Mouse (Mus musculus) right cerebral cortex, postnatal 25 days (tissue): Measurements from ENCODE around the gene Baz2b.

Experiments
- DNase-seq: peaks from one replicate; pipeline ENCODE4 v3.0.0; 2022

The Baz2b gene

DNA sequence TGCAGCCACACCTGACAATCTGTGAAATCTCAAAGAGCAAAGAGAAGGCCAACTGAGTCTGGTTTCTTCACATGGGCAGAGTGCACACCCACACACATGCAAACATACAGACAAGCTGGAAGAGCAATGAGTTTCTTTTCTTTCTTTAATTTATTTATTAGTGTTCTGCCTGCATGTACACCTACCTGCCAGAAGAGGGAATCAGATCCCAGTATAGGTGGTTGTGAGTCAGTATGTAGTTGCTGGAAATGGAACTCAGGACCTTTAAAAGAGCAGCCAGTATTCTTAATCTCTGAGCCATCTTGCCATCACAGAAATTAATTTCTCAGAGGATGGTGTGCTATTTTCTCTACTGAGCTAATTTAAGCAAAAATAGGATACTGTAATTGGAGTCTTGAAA is 164.7 kb downstream of the Baz2b start:
- DNase-seq = no peak

DNA sequence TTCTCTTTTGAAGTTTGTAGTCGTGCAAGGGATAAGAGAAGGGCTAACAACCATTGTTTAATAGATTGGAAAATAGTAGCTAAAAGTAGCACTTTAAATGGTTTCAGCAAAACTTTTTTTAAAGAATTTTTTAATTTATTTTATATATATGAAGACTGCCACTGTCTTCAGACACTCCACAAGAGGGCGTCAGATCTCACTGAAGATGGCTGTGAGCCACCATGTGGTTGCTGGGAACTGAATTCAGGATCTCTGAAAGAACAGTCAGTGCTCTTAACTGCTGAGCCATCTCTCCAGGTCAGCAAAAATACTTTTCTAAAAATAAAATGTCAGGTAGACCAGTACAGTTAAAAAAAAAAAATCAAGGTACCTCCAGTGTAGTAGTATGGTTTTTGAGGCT is 165.1 kb downstream of the Baz2b start:
- no peak for DNase-seq

DNA sequence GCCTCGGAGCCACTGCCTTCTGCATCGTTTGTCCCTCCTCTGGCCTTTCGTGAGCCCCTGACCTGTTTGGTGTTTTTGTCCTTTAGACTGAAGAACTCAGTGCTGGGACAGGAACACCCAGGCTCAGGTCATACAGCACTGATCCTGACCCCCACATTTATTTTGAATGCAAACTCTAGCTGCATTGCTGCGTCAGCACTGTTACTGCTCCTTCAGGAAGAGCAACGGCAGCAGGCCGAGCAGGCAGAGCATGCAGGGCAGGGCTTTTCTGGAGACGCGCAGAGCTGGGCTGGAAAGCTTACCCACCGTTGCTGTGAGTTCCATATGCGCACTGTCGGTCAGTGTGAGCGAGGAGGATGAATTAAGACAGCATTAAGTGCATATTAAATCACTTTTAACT is 166.9 kb downstream of the Baz2b start:
- no peak for DNase-seq

DNA sequence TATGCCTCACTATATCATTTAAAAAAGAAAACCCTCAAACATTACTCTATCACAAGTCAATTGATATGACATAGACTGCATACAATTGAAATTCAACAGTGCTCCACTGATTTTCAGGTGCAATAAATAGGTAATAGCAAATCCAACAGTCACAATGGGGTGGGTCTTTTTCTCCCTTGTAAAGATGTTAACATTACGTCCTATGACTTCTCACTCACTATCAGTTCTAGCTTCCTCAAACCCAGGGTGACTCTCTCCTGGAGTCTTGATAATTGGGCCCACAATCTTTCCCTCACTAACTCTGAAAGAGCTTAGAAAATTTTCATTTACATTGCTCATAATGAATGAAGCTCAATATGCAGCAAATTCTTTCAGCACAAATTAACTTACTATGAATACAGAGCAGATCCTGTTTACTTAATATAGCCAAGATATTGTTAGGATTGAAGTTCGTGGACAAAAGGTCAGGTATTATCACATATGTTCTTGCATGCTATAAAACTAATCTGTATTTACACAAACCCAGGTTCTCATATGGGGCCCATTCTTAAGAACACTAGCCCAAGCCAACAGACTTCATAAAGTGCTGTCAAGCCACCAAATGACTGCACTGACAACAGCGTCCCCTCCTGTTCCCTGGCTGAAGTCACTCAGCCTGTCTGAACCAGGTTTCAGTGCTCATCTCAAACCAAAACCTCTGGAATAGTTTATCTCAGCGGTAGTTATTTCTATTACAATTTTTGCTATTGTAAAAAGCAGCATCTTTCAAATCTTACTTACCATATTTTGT is 168.0 kb downstream of the Baz2b start:
- DNase-seq = no peak

DNA sequence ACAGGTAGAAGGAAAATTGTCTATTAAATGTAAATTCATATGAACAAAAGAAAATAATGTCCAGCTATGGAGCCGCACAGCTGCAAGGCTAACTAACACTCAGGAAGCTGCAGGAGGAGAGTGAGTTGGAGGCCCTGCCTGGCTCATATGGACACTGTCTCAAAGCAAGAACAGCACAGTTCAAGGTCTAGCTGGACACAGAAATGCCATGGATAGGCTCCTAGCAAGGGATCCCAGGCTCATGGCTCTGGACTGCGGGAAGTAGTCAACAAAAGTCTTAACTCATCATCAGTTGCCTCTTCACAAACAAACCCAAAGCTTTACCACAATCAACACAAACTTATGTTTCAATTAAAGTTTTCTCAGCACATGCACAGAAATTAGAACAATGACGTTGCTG is 169.5 kb downstream of the Baz2b start:
- no peak for DNase-seq

DNA sequence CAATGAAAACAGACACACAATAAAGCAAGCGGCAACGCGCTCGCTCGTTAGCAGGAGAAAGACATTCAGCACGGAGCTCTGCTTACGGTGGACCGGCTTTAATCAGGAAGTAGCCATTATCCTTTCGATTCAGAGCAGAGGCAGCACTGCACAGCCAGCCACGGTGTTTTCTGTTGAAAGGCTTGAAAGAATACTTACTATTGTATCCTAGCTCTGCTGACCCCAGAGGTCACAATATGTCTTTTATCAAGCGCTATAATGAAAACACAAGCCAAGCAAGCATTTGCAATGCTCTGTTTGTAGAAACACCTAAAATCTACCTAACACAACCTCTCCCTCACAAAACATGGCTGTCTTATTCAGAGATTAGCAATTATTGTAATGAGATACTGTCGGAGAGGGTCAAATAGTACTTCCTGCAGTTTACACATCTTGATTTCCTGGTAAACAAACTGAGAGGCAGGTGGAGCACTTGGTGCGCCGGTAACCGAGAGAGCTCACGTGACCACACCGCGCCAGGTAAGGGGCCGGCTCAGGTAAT is 172.6 kb downstream of the Baz2b start:
- DNase-seq = peak; percentile 36

DNA sequence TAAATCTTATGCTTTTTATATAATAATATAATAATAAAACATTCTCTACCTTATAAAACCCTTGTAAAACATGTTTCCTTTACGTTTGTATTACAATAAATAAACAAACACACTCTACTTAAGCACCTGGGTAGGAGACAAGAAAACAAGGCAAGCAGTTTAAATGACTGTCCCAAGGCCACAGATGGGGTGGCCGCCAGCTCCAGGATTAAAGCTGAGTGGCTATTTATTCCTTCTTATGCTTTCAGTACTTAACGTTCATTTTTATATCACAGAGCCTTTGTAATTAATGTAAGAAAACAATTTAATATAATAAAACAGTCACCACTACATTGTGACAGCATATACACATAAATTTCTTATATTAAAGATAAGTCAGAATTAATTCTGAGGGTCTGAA is 173.3 kb downstream of the Baz2b start:
- DNase-seq = no peak

DNA sequence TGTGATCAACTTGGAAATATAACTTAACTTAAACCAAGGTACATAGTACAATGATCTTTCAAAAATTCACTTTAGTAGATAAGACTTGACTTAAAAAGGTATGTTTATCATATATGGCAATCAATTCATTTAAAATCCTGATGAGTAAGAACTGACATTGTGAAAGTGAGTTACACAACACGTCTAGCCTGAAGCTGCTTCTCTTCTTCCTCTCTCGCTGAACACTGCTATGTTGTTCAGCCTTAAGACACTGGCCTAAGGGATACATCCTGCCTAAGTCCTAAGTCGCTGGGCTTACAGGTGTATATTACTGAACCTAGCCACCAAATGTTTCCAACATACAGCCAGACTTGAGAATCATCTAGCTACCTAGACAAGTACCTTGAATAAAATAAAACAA is 178.6 kb downstream of the Baz2b start:
- DNase-seq = no peak

DNA sequence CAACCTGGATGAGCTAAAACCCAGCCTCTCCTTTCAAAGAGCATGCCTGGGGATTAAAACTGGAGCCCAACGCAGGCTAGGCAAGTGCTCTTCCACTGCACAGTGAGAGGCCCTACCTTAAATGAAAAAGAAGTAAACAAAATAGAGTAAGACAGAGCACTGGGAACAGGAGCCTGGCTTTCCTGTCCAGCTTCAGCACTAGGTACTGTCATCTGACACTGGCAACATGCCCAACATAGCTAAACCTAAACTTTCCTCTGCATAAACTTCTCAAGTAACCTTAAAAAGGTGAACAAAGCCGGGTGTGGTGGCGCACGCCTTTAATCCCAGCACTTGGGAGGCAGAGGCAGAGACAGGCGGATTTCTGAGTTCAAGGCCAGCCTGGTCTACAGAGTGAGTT is 180.6 kb downstream of the Baz2b start:
- no peak for DNase-seq

GRCm38 (mm10) chr2:60027166-60027565 is 182.5 kb downstream of the Baz2b start:
- DNase-seq = no peak

DNA sequence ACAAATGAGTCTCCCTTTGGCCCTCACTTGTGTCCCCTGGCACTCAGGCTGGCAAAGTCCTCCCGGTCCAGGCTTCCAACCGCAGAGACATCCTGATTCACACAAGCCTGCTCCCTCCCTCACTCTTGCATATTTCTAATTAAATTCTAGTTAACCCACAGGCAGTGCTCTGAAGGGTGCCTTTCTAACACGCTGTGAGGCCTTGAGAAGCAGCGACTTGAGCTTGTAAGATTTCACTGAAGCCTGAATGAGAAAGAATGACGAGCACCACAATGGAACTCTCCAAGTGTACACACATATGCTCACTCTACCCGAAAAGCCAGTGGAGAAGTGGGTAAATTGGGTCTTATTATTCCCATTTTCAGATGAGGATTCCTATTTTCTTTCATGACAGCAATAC is 183.1 kb downstream of the Baz2b start:
- no peak for DNase-seq

DNA sequence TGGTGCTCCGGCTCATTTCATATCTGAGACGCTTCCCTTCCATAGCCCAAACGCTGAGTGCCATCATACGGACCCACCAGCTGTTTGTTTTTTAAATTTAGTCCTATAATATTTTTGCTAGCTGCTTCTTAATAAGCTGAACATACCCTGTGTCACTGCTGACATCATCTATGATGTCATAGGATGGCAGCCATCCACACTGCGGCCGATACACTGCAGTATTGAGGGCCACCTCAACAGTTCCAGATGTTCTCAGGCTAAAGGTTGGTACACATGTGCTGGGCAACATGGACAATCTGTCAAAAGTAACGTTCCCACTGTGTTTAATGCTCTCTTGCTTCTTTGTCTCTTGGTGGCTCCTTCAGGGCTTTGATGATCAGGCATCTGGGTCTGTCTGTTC is 185.9 kb downstream of the Baz2b start:
- no peak for DNase-seq

DNA sequence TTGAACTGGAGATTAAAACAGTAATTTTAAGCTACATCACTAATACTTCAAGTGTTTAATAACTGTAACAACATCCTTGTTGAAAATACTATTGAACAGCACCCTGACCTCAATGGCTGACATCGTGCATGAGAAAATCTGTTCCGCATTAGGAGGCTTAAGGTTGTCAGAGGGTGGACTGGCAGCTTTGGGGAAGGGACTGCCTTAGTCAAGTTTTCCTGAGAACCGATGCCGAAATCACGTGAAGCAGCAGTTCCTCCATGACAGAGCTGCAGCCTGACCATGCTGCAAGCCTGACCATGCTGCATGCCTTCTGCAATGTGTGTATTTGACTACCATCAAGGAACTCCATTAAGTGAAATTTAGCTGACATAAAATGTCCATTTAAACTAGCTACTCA is 188.1 kb downstream of the Baz2b start:
- DNase-seq = no peak

DNA sequence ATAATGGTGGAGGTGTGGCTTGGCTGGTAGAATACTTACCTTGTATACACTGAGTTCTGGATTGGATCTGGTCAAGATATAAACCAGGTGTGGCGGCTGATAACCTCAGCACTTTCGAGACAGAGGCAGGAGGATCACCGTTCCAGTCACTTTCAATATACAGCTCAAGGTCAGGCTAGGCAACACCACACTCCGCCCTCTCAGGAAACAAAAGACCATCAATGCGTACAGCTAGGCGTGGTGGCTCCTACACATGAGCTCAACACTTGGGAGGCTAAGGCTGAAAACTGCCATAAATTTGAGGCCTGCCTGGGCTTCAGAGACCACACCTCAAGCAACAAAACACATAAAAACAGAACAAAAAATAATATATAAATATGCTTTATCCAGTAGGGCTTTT is 188.5 kb downstream of the Baz2b start:
- no peak for DNase-seq

DNA sequence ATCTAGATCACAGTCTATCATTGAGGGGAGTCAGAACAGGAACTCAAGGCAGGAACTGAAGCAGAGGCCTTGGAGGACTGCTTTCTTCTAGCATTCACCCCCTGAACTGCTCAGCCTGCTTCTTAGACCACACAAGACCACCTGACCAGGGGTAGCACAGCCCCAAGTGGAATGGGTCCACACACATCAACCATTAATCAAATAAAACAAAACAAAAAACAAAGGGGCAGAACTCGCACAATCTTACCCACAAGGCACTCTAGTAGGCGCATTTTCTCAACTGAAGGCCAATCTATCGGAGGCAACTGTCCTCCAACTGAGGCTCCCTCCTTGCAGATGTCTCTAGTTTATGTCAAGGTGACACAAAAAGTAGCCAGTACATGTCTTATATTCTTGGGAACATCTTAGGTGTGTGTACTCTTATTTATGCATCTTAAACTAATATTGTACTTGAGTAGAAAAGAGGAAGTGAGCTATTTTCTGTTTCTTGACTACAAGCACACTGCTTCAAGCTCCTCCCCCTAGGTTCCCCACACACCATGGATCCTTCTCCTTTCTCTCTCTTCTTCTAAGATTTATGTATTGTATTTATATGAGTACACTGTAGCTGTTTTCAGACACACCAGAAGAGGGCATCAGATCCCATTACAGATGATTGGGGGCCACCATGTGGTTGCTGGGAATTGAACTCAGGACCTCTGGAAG is 189.9 kb downstream of the Baz2b start:
- no peak for DNase-seq

GRCm38 (mm10) chr2:60018875-60019501 is 190.7 kb downstream of the Baz2b start:
- no peak for DNase-seq

DNA sequence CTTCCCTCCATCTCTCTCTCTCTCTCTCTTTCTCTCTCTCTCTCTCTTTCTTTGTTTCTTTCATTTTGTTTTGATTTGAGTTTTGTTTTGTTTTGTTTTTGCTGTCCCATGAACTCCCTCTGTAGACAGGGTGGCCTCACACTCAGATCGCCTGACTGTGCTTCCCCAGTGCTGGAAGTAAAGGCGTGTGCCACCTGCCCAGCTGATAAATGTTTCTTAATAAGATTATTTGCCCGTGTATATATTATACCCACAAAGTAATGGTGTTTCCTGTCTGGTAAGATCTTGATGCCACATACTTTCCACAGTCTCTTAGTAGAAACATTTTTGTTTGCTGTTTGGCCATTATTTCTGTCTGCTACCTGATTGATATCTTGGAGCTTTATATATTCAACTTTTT is 198.1 kb downstream of the Baz2b start:
- no peak for DNase-seq

GRCm38 (mm10) chr2:60003665-60004045 is 206.0 kb downstream of the Baz2b start:
- no peak for DNase-seq

DNA sequence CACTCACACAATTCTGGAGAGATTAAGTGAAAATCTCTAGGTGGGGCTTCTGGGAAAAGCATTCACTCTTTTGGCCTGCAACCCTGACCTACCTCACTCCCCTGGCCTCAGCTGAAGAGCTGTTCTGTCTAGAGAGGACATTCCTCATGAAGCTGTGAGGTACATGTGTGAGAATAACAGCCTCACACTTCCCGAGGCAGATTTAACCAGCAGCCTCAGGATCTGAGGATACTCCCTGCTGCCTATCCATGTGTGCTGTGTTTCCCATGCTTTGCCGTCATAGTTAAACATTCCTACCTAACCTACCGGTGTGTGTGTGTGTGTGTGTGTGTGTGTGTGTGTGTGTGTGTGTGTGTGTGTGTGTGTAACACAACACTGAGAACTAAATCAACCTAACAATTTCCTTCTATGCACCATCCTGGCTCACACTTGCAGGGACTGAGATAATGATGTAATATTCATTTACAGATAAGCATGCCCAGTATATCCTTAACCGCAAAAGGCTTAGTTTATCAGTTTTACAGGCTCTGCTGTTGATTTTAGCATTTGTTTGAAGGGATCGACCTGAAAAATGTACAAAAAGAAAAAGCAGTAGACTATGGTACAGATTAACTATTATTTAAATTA is 206.5 kb downstream of the Baz2b start:
- DNase-seq = no peak

DNA sequence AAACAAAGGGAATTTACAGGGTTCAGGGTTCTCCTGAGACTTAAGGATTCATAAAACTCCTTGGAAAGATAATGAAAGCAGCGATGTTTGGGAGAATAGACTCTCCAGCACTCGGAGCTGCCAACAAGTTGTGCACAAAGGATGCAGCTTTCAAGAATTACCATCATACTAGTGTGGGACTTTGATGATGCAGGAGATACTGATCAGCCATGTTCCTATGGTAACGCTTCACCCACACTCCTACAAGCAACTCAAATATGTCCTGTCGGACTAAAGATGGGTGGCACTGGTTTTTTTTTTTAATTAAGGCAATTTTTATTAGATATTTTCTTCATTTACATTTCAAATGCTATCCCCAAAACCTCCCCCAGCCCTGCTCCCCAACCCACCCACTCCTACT is 209.4 kb downstream of the Baz2b start:
- no peak for DNase-seq

GRCm38 (mm10) chr2:59997479-59998228 is 212.0 kb downstream of the Baz2b start:
- DNase-seq = no peak

- DNase-seq = no peak
Observed at GRCm38 (mm10) chr2:59996911-59997310, 212.7 kb downstream of the Baz2b start.

DNA sequence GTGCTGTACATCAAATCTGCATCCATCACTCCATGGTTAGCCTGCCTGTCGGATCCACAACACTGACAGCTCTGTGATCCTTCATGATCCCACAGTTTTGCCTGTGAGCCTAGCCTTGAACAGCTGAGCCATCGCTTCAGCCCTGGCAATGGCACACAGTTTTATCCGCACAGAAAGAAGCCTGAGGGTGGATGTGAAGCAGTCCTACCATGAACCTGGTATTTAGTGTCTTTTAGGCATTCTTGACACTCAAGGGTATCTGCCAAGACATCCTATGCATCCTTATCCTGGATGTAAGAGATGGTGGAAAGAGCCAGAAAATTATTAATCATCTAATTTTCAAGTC is 216.5 kb downstream of the Baz2b start:
- DNase-seq = no peak
